Mouse (Mus musculus): ENCODE measurements around the gene Nrtn.

DNA sequence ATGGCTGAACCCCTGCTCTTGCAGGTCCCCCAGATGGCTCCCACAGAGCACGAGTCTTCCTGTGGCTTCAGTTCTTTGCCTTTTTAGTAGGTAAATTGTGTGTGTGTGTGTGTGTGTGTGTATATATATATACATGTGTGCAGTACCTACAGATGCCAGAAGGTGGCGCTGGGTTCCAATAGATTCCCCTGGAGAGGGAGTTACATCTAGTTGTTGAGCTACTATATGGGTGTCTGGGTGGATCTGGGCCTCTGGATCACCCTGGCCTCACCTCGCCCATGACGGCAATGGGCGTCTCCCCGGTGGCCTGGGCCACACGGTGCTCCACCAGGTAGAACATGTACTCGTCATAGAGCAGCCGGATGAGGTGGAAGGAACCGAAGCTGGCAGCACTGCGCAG, 20.2 kb upstream of the Nrtn start:
- no peak for TF ChIP-seq POLR2A (IDR thresholded peaks at IDR 0.05; ENCODE audit: insufficient read length, low read depth)
- TF ChIP-seq MYOG (IDR thresholded peaks at IDR 0.05; ENCODE audit: control insufficient read depth in 1 of 3, insufficient read depth in 1 of 3, insufficient read length in 2 of 3, low read depth in 2 of 3), result no peak
- no peak for TF ChIP-seq USF1 (IDR thresholded peaks at IDR 0.05; ENCODE audit: low read depth)
- no peak for TF ChIP-seq POLR2AphosphoS2 (IDR thresholded peaks at IDR 0.05; ENCODE audit: insufficient read length, low read depth)
- TF ChIP-seq MAX (IDR thresholded peaks at IDR 0.05; ENCODE audit: low read depth), result no peak
- no peak for TF ChIP-seq MYOD1 (IDR thresholded peaks at IDR 0.05; ENCODE audit: control insufficient read depth in 1 of 3, insufficient read length in 2 of 3, low read depth in 2 of 3)
- TF ChIP-seq E2F4 (IDR thresholded peaks at IDR 0.05; ENCODE audit: insufficient read depth), result no peak
- TF ChIP-seq TCF12 (IDR thresholded peaks at IDR 0.05; ENCODE audit: insufficient read depth, poor library complexity, severe bottlenecking), result no peak
